Mouse (Mus musculus) cerebellum, adult 11-12 months (tissue): ENCODE data around the gene Impdh2.

Experiments used
- DNase-seq: peaks from one replicate; pipeline ENCODE4 v3.0.0; 2022

Impdh2 gene

DNA sequence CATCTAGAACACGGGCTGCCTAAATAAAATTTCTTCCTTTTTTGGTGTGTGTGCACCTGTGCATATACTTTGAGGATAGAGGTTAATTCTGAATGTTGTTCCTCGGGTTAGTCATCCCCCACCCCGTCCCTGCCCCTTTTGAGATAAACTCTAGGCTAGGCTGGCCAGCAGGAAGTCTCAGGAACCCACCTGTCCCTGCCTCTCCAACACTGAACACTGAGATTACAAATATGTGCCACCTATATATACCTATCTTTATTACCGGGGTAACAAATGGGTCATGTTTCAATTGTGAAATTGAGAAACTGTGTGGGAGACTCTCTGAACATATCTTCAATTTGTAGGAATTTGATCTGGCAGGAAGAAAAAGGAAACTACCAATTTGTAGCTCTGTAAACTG lies 48.8 kb downstream of the Impdh2 start:
- no peak for DNase-seq

DNA sequence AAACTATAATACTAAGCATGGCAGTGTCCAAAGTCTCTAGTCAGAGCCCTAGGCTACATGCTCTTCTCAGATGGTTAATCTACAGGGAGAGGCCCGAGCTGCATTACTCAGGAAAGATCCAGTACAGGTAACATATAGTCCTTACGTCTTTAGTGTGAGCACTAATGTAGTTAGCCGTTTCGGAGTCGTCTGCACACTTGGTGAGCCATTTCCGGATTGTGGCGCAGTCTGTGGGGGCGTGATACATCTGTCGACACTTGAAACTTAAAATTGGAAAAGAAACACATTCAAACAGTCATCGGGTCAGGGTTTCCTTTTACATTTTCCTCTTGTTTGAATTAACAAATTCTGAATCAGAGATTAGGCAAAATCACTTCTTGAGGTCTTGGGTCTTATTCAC lies 51.4 kb downstream of the Impdh2 start:
- no peak for DNase-seq
